Mouse (Mus musculus) Patski (cell line): ENCODE data around the gene Dab1. TPM values are rescaled to one million over a fixed set of nuclear protein-coding genes. Genes with fewer than 3 reads are reported as not detected.

Experiments used
- ATAC-seq: fragments of 100-300 bp; one replicate; pipeline ENCODE4 v1.8.0; 2021
- CTCF ChIA-PET: fragments of 350-600 bp; sonication (Branson Sonifier 250); formaldehyde crosslinking; loops from one replicate; lab custom pipeline; 2022; ENCODE audit warnings: inconsistent platforms; lab: Charles Lee
- POLR2A ChIA-PET: fragments of 350-600 bp; sonication (Branson Sonifier 250); formaldehyde crosslinking; loops from one replicate; lab custom pipeline; 2022; ENCODE audit warnings: antibody characterized with exemption, inconsistent platforms; lab: Charles Lee
- DNase-seq: peaks from one replicate; pipeline ENCODE4 v3.0.0-alpha.2; 2011; ENCODE audit warnings: low read depth, low spot score
- H3K27me3 ChIP-seq: fragments of 371-371 bp; one replicate; pipeline ENCODE4 v1.5.1; 2021
- CTCF ChIP-seq: fragments of 100-300 bp; IDR thresholded peaks from one replicate; pipeline ENCODE4 v1.5.1; 2021
- in situ Hi-C: fragments of 300-500 bp; cut with MboI; formaldehyde crosslinking; loops from 3 replicates; pipeline ENCODE4 v1.11.1; 2018; ENCODE audit warnings: low pct_unique_long_range_greater_than_20kb, mixed read lengths
- polyA plus RNA-seq: library from polyadenylated mRNA; unstranded; gene quantifications from one replicate; pipeline ENCODE4 v1.2.3, GENCODE M21; 2021

The Dab1 gene
- 0.08 TPM for polyA plus RNA-seq

GRCm38 (mm10) chr4:103619321-103619945, at the start of gene Dab1:
Gene Dab1 (plus strand): TSS chr4:103619359.
- no peak for DNase-seq
- ChIA-PET CTCF (no interaction called here), POLR2A (no interaction called here)
- peaks cover 18% of the 10 kb centered on the region for H3K27me3 ChIP-seq
- TF ChIP-seq CTCF = no peak
- no peak for ATAC-seq
- in situ Hi-C loops = no loop called here

GRCm38 (mm10) chr4:103571721-103572352, 47.3 kb upstream of the Dab1 start:
- ATAC-seq (no peak), DNase-seq (no peak)
- POLR2A ChIA-PET = no interaction called here
- no peaks in the 10 kb centered on the region for H3K27me3 ChIP-seq
- TF ChIP-seq CTCF = no peak
- CTCF ChIA-PET = no interaction called here
- in situ Hi-C loops = no loop called here

GRCm38 (mm10) chr4:103575556-103575955, 43.6 kb upstream of the Dab1 start:
- CTCF ChIA-PET = no interaction called here
- H3K27me3 ChIP-seq = no peaks in the 10 kb centered on the region
- no peak for TF ChIP-seq CTCF
- POLR2A ChIA-PET = no interaction called here
- ATAC-seq (no peak), DNase-seq (no peak)
- in situ Hi-C loops = no loop called here

- TF ChIP-seq CTCF = no peak
- ChIA-PET CTCF (interaction anchor here (1.6 kb wide), 1 partner anchor 8 kb away, joined by 4 read pairs; no protein-coding TSS in a partner anchor), POLR2A (no interaction called here)
- in situ Hi-C loops = no loop called here
- DNase-seq (no peak), ATAC-seq (no peak)
- no peaks in the 10 kb centered on the region for H3K27me3 ChIP-seq
These were observed 42.9 kb upstream of the Dab1 start for GRCm38 (mm10) chr4:103576305-103576704.

GRCm38 (mm10) chr4:103577111-103577815, 41.9 kb upstream of the Dab1 start:
- no peaks in the 10 kb centered on the region for H3K27me3 ChIP-seq
- TF ChIP-seq CTCF = no peak
- ATAC-seq (no peak), DNase-seq (no peak)
- in situ Hi-C loops = no loop called here
- ChIA-PET CTCF (interaction anchor here (1.6 kb wide), 1 partner anchor 9 kb away, joined by 4 read pairs; no protein-coding TSS in a partner anchor), POLR2A (interaction anchor here (0.6 kb wide), 1 partner anchor 54 kb away, joined by 3 read pairs; no protein-coding TSS in a partner anchor)

GRCm38 (mm10) chr4:103577821-103578220, 41.3 kb upstream of the Dab1 start:
- in situ Hi-C loops = no loop called here
- DNase-seq (no peak), ATAC-seq (no peak)
- no peaks in the 10 kb centered on the region for H3K27me3 ChIP-seq
- TF ChIP-seq CTCF = no peak
- ChIA-PET CTCF (interaction anchor here (1.6 kb wide), 1 partner anchor 9 kb away, joined by 4 read pairs; no protein-coding TSS in a partner anchor), POLR2A (no interaction called here)

- ChIA-PET POLR2A (no interaction called here), CTCF (no interaction called here)
- TF ChIP-seq CTCF = no peak
- no peak for ATAC-seq
- H3K27me3 ChIP-seq = no peaks in the 10 kb centered on the region
- DNase-seq = no peak
- in situ Hi-C loops = no loop called here
These were observed 39.1 kb upstream of the Dab1 start for GRCm38 (mm10) chr4:103580021-103580420.

GRCm38 (mm10) chr4:103615011-103615410, 4.1 kb upstream of the Dab1 start:
- no peak for ATAC-seq
- in situ Hi-C loops = no loop called here
- POLR2A ChIA-PET = no interaction called here
- DNase-seq = no peak
- CTCF ChIA-PET = no interaction called here
- TF ChIP-seq CTCF = no peak
- H3K27me3 ChIP-seq = peaks cover 12% of the 10 kb centered on the region

- POLR2A ChIA-PET = no interaction called here
- in situ Hi-C loops = no loop called here
- TF ChIP-seq CTCF = no peak
- CTCF ChIA-PET = no interaction called here
- DNase-seq (no peak), ATAC-seq (no peak)
- H3K27me3 ChIP-seq = peaks cover 18% of the 10 kb centered on the region
These were observed 800 bp downstream of the Dab1 start for GRCm38 (mm10) chr4:103619946-103620371.

- ChIA-PET CTCF (no interaction called here), POLR2A (no interaction called here)
These were observed 1.5 kb downstream of the Dab1 start for GRCm38 (mm10) chr4:103620590-103621155.

More at GRCm38 (mm10) chr4:103620590-103621155, 1.5 kb downstream of the Dab1 start:
- ATAC-seq (no peak), DNase-seq (no peak)
- TF ChIP-seq CTCF = no peak
- in situ Hi-C loops = no loop called here
- peaks cover 24% of the 10 kb centered on the region for H3K27me3 ChIP-seq
